In the genomic region with DNA sequence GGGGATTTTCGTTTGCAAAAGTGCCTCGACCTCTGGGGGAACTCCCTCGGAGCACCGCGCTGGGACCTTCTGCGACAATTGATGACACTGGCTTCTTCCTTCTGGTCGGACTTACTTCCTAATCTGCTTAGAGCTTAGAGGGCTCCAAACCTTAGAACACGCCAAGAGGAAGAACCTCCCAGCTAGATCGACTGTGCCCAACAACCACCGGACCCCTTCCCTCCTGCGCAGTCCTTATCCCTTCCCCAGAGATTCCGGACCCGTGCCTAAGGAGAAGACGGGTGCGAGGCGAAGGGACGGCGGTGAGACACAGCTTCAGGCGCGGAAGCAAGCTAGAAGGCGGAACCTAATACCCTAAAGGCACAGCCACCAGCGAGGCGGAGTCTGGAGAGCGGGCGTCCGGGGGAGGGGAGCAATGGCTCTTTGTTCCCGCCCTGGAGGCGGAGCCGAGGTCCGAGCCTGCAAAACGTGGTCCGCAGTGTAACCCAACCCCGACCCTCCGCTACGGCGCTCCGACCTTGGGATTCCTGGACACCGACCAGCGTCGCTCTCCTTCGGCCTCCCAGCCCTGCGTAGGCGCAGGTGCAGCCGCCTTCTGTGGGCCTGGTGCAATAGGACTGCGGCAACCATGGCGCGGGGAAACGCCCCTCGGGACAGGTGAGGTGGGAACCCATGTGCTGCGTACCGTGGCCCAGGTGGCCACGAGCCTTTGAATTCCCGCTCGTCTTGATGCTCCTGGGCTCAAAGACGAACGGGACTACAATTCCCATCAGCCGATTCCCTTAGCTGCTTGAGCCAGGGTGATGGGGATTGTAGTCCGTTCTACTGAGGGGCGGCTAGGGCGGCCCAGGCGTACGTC, we compare ENCODE assay signal across 8 mouse cellular contexts. TPM values are rescaled to one million over a fixed set of nuclear protein-coding genes. Genes with fewer than 3 reads are reported as not detected.
DNase-seq lines count a peak whose midpoint lies in the region; ATAC-seq and TF ChIP-seq lines count a peak whose summit lies in the region.

A gene (plus strand): TSS at position 240 of the 859 bp plus-strand sequence.

- peaks cover 3% of the 10 kb centered on the region; the same call in 1 of the 2 replicates for H3K4me1 ChIP-seq in hindbrain, embryonic 16.5 days (ENCODE audit: control insufficient read depth, insufficient read depth, low read depth, low read length)

- peak within 1 kb of the TSS; percentile 90 for H3K27ac ChIP-seq in hindbrain, embryonic 16.5 days (ENCODE audit: low read depth, low read length)
- H3K27ac ChIP-seq in left cerebral cortex, adult 2 months: peak within 1 kb of the TSS; percentile 83
- peak within 1 kb of the TSS; percentile 80 for H3K27ac ChIP-seq in macrophage

- ATAC-seq in hindbrain, embryonic 16.5 days: peak; percentile 96

- WGBS in hindbrain, embryonic 16.5 days: 0% methylated on average over 55 of the region's 62 CpGs
- under 1% methylated on average over 62 of the region's 62 CpGs for WGBS in macrophage (ENCODE audit: missing documents)

- H3K4me3 ChIP-seq in hindbrain, embryonic 16.5 days (ENCODE audit: low read length): peak within 1 kb of the TSS; percentile 86
- H3K4me3 ChIP-seq in left cerebral cortex, adult 2 months: peak within 1 kb of the TSS; percentile 91
- H3K4me3 ChIP-seq in macrophage (ENCODE audit: inconsistent target): peak within 1 kb of the TSS; percentile 64

- no peaks in the 10 kb centered on the region for H3K27me3 ChIP-seq in hindbrain, embryonic 16.5 days (replicated peaks; ENCODE audit: control insufficient read depth, insufficient read depth, low read length)

- DNase-seq in T-cell, adult 2 months (ENCODE audit: low spot score): peak; percentile 84
- peak; percentile 88 to 91 for DNase-seq in cerebellum, postnatal 36 days
- peak; percentile 95 for DNase-seq in gastrocnemius, adult 18-20 months (ENCODE audit: low spot score)
- DNase-seq in left cerebral cortex, adult 2 months (ENCODE audit: extremely low spot score in 1 of 2, low spot score in 2 of 2): peak; percentile 86 to 88
- DNase-seq in retina, postnatal 7 days (ENCODE audit: low read depth, low spot score): peak; percentile 82
- peak; percentile 90 to 94 for DNase-seq in urinary bladder, adult 18-20 months (ENCODE audit: low spot score in 2 of 2)

- peak within 1 kb of the TSS; percentile 90 for H3K4me2 ChIP-seq in hindbrain, embryonic 16.5 days (ENCODE audit: low read length)

- TF ChIP-seq CTCF in left cerebral cortex, adult 2 months (IDR thresholded peaks at IDR 0.05): no peak

- H3K36me3 ChIP-seq in hindbrain, embryonic 16.5 days (ENCODE audit: control insufficient read depth, insufficient read depth, low read length): peaks cover 8% of the 10 kb centered on the region; the same call in 1 of the 2 replicates
- H3K36me3 ChIP-seq in macrophage (ENCODE audit: inconsistent target): no peaks in the 10 kb centered on the region

- H3K9me3 ChIP-seq in hindbrain, embryonic 16.5 days (ENCODE audit: control insufficient read depth, low read length): no peaks in the 10 kb centered on the region

- H3K9ac ChIP-seq in hindbrain, embryonic 16.5 days (ENCODE audit: low read depth, low read length): peak within 1 kb of the TSS; percentile 91

- H3K79me2 ChIP-seq in macrophage (ENCODE audit: inconsistent target): no peaks in the 10 kb centered on the region

- intact Hi-C loops in left cerebral cortex, adult 2 months (cut with DNase I): no loop called here

RNA-seq across cellular contexts. Expression of the gene that starts here (rescaled TPM):
- total RNA-seq in gastrocnemius, adult 18-20 months (2021): 1 to 10 TPM; 4.1 to 5.3 TPM
- polyA plus RNA-seq in hindbrain, embryonic 16.5 days (2015; fragmentation: Nextera tagmentation; extraction: Ambion mirVana): 15.0 and 16.6 TPM in 2 replicates
- total RNA-seq in left cerebral cortex, adult 2 months (2021): 10 to 100 TPM; 16.6 to 16.7 TPM
- total RNA-seq in macrophage (2018; cell fraction: chromatin; rRNA removed): 1 to 10 TPM in 14 of 26 experiments, under 1 TPM in 9, not detected in 3; 0.25 to 3.4 (median 1.1) TPM
- total RNA-seq in macrophage (2018; cell fraction: cytosol; rRNA removed): 1 to 10 TPM in 9 of 26 experiments, under 1 TPM in 17; 0.42 to 1.5 (median 0.84) TPM
- 1 to 10 TPM in 17 of 26 experiments, under 1 TPM in 7, not detected in 2; 0.44 to 4.8 (median 1.2) TPM for total RNA-seq in macrophage (2018; cell fraction: nucleus; rRNA removed)
- polyA plus RNA-seq in macrophage (2018): 0.75 to 2.2 TPM (median 0.76 TPM) in 3 replicates

Comparison
In these comparisons a context has a peak if more than half of its experiments do, and no peak if none do; other contexts are left out.
1. Peak in every context shown above with its lines: DNase-seq, ATAC-seq, H3K4me3 ChIP-seq and H3K27ac ChIP-seq.